Mouse (Mus musculus) leukemia stem cell, adult 10-12 weeks (primary cell): ENCODE measurements around the gene Olfr554. TPM values are rescaled to one million over a fixed set of nuclear protein-coding genes. Genes with fewer than 3 reads are reported as not detected.

ENCODE experiments used
- polyA plus RNA-seq: library from polyadenylated mRNA; stranded (reverse); fragments of >175 nt; gene quantifications from 2 replicates; pipeline ENCODE4 v1.2.3, GENCODE M21; 2012; ENCODE audit warnings: low replicate concordance

Olfr554 gene
- 0.07 TPM in 1 of 2 replicates, not detected in the other for polyA plus RNA-seq

GRCm38 (mm10) chr7:102638132-102638531 lies at the start of gene Olfr554:
Gene Olfr554, plus strand, starts transcription at chr7:102638432.

GRCm38 (mm10) chr7:102591786-102592185 lies 46.4 kb upstream of the Olfr554 start, which contains the start of gene Olfr551:
Gene Olfr551, minus strand, starts transcription at chr7:102591886.

DNA sequence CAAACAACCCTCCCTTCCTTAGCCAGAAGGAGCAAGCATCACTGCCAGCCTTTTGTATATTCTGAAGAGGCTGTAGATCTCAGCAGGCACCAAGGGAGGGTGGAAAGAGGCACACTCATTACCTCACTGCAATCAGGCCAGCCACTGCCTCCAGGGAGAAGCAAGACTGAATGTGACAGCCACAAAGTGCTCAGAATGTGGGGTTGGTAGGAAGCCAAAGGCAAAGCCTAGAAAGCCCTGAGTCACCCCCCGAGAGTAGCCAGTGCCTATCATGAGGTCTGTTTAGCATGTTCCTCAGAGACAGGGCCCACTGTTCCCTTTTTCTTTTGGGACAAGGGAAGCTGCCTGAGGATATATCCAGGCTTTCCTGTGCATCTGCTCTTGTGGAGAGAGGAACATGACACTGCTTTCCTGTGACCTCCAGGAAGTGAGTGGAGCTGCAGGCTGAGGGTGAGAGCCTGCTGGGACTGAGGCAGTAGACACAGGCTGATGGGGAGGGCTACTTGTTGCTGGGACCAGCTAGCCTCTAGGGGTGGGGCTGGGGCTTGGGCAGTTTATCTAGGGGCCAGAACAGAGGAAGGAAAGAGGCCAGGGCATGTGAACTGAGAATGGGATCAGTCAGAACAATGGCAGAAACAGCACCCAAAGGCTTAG lies 40.7 kb upstream of the Olfr554 start, which contains the start of gene Olfr552:
Gene Olfr552, plus strand, starts transcription at position 393 of the 654 bp plus-strand sequence.

GRCm38 (mm10) chr7:102618118-102618517 lies 20.1 kb upstream of the Olfr554 start, which contains the start of gene Olfr553:
Gene Olfr553, minus strand, starts transcription at chr7:102618218.

GRCm38 (mm10) chr7:102658523-102658922 lies 20.3 kb downstream of the Olfr554 start, which contains the start of gene Olfr555:
Gene Olfr555, plus strand, starts transcription at chr7:102658823.

DNA sequence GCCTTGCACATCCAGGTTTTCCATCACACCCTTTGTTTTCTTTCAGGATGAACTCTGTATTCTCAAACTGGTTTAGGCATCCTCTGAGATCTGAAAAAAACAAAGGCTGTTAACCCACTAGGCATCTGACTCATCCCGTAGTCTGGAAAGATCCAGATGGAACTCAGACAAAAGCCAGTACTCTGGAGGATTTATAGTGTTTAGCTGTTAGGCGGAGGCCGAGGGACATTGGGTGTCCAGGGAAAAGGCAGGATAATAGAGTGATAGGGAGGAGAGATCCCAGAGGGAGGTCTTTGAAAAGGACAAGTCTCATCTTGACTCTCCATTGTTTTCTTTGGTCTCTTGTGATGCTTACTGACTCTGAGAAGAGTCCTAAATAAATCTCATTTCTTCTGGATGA lies 26.4 kb downstream of the Olfr554 start, which contains the start of gene Olfr556:
Gene Olfr556, plus strand, starts transcription at position 301 of the 400 bp plus-strand sequence.

GRCm38 (mm10) chr7:102686944-102687501 lies 48.8 kb downstream of the Olfr554 start, which contains the start of gene Trim68:
Gene Trim68, minus strand, starts transcription at chr7:102687327.

Other genes with a start within 250 kb of the Olfr554 start
- gene Rrm1, start 196.7 kb upstream of the Olfr554 start, polyA plus RNA-seq, result 19.3 and 87.3 TPM in 2 replicates
- gene Olfr543, start 156.8 kb upstream of the Olfr554 start, polyA plus RNA-seq, result not detected in 2 replicates
- not detected in 2 replicates for gene Olfr544, start 150.1 kb upstream of the Olfr554 start, polyA plus RNA-seq
- not detected in 2 replicates for gene Olfr545, start 138.9 kb upstream of the Olfr554 start, polyA plus RNA-seq
- not detected in 2 replicates for gene Olfr547, start 103.7 kb upstream of the Olfr554 start, polyA plus RNA-seq
- gene Olfr548-ps1, start 97.5 kb upstream of the Olfr554 start, polyA plus RNA-seq, result not detected in 2 replicates
- not detected in 2 replicates for gene Olfr549, start 88.6 kb upstream of the Olfr554 start, polyA plus RNA-seq
- 2.1 and 6.2 TPM in 2 replicates for gene Trim21, start 72.9 kb upstream of the Olfr554 start, polyA plus RNA-seq
- gene Olfr550, start 67.0 kb upstream of the Olfr554 start, polyA plus RNA-seq, result not detected in 2 replicates
- gene Olfr551, start 46.5 kb upstream of the Olfr554 start, polyA plus RNA-seq, result not detected in 2 replicates
- 0.06 TPM in 1 of 2 replicates, not detected in the other for gene Olfr552, start 40.7 kb upstream of the Olfr554 start, polyA plus RNA-seq
- gene Olfr553, start 20.2 kb upstream of the Olfr554 start, polyA plus RNA-seq, result 0.37 TPM in 1 of 2 replicates, not detected in the other
- not detected in 2 replicates for gene Olfr555, start 20.4 kb downstream of the Olfr554 start, polyA plus RNA-seq
- not detected in 2 replicates for gene Olfr556, start 26.5 kb downstream of the Olfr554 start, polyA plus RNA-seq
- 0.35 and 1.2 TPM in 2 replicates for gene Trim68, start 48.9 kb downstream of the Olfr554 start, polyA plus RNA-seq
- gene Olfr557, start 57.5 kb downstream of the Olfr554 start, polyA plus RNA-seq, result not detected in 2 replicates
- not detected in 2 replicates for gene Olfr558, start 63.8 kb downstream of the Olfr554 start, polyA plus RNA-seq
- not detected in 2 replicates for gene Olfr33, start 80.6 kb downstream of the Olfr554 start, polyA plus RNA-seq
- not detected in 2 replicates for gene Olfr559, start 89.1 kb downstream of the Olfr554 start, polyA plus RNA-seq
- gene Olfr560, start 120.9 kb downstream of the Olfr554 start, polyA plus RNA-seq, result not detected in 2 replicates
- not detected in 2 replicates for gene Olfr78, start 121.0 kb downstream of the Olfr554 start, polyA plus RNA-seq
- not detected in 2 replicates for gene Olfr561, start 132.8 kb downstream of the Olfr554 start, polyA plus RNA-seq
- not detected in 2 replicates for gene Olfr564, start 165.0 kb downstream of the Olfr554 start, polyA plus RNA-seq
- gene Olfr566, start 220.3 kb downstream of the Olfr554 start, polyA plus RNA-seq, result not detected in 2 replicates
- not detected in 2 replicates for gene Olfr568, start 238.7 kb downstream of the Olfr554 start, polyA plus RNA-seq